Mouse (Mus musculus) layer of hippocampus, adult 2 months (tissue): ENCODE measurements around the gene Prkce. TPM values are rescaled to one million over a fixed set of nuclear protein-coding genes. Genes with fewer than 3 reads are reported as not detected.

Source experiments
- DNase-seq, 2 experiments: peaks; one replicate each; pipeline ENCODE4 v3.0.0; 2022; ENCODE audit warnings: low spot score in 2 of 2
- H3K27ac ChIP-seq: fragments of 200-600 bp; 2 replicates; pipeline ENCODE4 v1.8.1; 2022
- H3K4me3 ChIP-seq: fragments of 200-600 bp; 2 replicates; pipeline ENCODE4 v1.8.1; 2022; ENCODE audit warnings: mild to moderate bottlenecking
- CTCF ChIP-seq: fragments of 200-600 bp; conservative IDR thresholded peaks from 2 replicates; pipeline ENCODE4 v1.8.1; 2022; ENCODE audit warnings: antibody characterized with exemption, mild to moderate bottlenecking, moderate library complexity
- total RNA-seq, 2 experiments: library from RNA; stranded (reverse); gene quantifications; 2 replicates each; pipeline ENCODE4 v1.2.3; 2021

Gene Prkce
- total RNA-seq, 2 experiments from 2014 or later = 422 to 451 TPM

DNA sequence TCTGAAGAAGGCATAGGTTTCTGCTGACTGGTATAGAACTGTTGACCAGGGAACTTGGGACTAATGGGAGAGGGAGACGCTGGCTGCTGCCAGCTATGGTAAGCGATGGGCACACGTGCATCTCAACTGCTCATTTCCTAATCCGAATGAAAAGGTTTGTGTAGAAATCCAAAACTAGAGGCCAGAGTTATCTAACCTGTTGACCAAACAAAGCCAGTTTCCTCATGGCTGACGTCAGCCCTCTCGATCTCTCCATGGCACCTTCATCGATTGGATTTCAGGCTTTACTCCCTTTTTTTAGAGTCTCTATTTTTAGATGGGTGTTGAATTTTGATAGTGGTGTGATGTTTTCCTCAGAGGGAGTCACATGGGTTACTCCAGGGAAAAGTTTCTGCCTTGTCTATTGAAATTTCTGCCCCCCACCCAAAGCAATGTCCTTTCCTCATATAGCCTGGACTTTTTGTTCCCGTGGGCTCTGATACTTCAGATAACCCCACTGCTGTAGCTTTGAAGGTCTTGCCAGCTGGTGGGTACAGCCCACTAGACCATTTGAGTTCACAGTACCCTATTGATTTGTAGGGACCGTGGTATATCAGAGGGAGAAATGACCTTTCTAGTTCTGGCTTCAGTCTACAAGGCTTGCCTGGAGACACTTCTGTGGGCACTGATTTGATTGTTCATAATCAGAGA, 335.8 kb downstream of the Prkce start:
- H3K27ac ChIP-seq = no peak overlapping the region
- DNase-seq = no peak
- no peak for TF ChIP-seq CTCF
- H3K4me3 ChIP-seq = no peak overlapping the region

DNA sequence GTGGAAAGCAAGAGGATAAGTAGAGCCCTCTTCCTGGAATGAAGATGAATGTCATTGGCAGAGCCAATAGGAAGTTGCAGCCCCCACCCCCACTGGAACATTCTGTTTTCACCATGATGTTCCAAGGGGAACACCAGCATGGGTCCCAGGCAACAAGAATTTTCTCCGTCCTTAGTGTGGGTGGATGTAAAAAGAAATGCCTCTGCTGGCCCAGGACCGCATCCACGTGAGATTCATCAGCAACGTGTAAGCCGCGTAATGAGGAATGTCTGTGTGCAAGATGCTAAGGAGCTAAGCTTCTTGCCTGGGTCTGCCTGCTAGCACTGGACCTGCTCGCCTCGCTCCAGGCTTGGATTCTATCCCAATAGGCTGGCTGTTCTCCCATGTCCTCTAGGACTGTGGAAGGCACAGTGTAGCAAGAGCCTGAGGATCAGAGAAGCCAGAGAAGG, 337.6 kb downstream of the Prkce start, which contains the start of gene Gm10309:
Gene Gm10309 (minus strand): TSS at position 50 of the 449 bp plus-strand sequence.
- H3K4me3 ChIP-seq = no peak within 1 kb of the TSS
- TF ChIP-seq CTCF = no peak
- H3K27ac ChIP-seq = peak within 1 kb of the TSS; percentile 60; the same call in 1 of the 2 replicates
- DNase-seq = peak; percentile 34 to 43

DNA sequence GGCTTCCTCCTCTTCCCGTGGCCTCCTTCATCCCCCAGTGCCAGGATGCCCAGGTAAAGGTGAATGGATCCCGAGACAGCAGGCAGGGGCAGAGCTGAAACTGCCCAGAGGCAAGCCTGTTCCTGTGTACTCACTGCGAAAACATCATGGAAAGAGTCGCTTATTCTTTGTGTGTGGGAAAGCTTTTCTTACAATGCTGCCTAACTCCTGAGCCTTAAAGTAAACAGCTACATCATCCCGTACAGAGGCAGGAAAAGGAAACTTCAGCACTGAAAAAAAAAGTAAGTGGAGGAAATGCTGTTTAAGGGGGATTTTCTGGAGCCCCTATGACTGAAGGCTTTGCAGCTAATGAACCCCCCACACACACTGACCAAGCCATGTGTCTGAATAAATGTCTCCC, 339.3 kb downstream of the Prkce start:
- Histone ChIP-seq H3K4me3 (no peak overlapping the region), H3K27ac (peak overlapping the region; percentile 67)
- TF ChIP-seq CTCF = no peak
- DNase-seq = no peak

GRCm38 (mm10) chr17:86507342-86508211, 340.0 kb downstream of the Prkce start:
- no peak for DNase-seq
- Histone ChIP-seq H3K4me3 (no peak overlapping the region), H3K27ac (peak overlapping the region; percentile 67)
- no peak for TF ChIP-seq CTCF

DNA sequence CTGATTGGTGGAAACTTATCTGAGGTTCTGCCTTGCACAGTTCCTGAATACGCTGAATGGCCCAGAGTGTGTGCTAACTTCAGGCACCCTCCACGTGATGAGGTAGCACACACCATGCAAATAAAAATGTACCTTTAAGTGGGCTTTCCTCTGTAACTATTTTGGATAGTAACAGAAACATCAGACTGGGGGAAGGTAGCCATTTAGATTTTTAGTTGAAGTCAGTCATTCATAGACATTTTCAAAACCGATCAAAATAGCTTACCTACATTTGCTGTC, 340.6 kb downstream of the Prkce start:
- H3K27ac ChIP-seq = no peak overlapping the region
- DNase-seq = no peak
- TF ChIP-seq CTCF = no peak
- no peak overlapping the region for H3K4me3 ChIP-seq

GRCm38 (mm10) chr17:86509871-86510270, 342.3 kb downstream of the Prkce start:
- Histone ChIP-seq H3K4me3 (no peak overlapping the region), H3K27ac (peak overlapping the region; percentile 7; the same call in 1 of the 2 replicates)
- no peak for TF ChIP-seq CTCF
- no peak for DNase-seq

- DNase-seq = no peak
- no peak overlapping the region for H3K4me3 ChIP-seq
- H3K27ac ChIP-seq = no peak overlapping the region
- no peak for TF ChIP-seq CTCF
These were observed 347.5 kb downstream of the Prkce start for GRCm38 (mm10) chr17:86514974-86515620.

- Histone ChIP-seq H3K4me3 (no peak overlapping the region), H3K27ac (0 out of 2 replicates have a peak overlapping the region, but pooled peaks have one; percentile 14)
- DNase-seq = no peak
- TF ChIP-seq CTCF = no peak
These were observed 349.0 kb downstream of the Prkce start for GRCm38 (mm10) chr17:86516630-86517029.

- Histone ChIP-seq H3K4me3 (no peak overlapping the region), H3K27ac (no peak overlapping the region)
- no peak for DNase-seq
- peak; percentile 57 for TF ChIP-seq CTCF
These were observed 351.0 kb downstream of the Prkce start for GRCm38 (mm10) chr17:86518604-86519003.

DNA sequence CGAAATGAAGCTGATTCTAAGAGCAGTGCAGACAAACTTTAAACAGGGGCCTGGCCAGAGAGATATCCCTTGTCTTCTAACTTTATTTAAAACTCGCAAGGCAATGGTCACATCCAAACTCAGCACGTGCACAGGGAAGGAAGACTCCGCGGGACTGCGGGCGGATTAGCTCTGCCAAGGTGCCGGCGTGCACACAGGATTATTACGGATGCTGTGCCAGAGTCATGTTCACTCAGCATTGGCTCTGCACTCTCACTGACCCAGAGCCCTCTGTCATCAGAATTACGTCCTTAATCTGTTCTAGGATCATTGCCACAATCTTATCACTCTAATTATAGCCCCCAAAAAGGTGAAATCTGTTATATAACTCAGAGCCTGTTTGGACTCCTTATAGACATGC, 353.7 kb downstream of the Prkce start:
- Histone ChIP-seq H3K4me3 (no peak overlapping the region), H3K27ac (no peak overlapping the region)
- no peak for DNase-seq
- no peak for TF ChIP-seq CTCF

- no peak for DNase-seq
- no peak overlapping the region for H3K4me3 ChIP-seq
- H3K27ac ChIP-seq = no peak overlapping the region
- TF ChIP-seq CTCF = no peak
These were observed 355.1 kb downstream of the Prkce start for GRCm38 (mm10) chr17:86522649-86523048.

GRCm38 (mm10) chr17:86523374-86523773, 355.8 kb downstream of the Prkce start:
- no peak for DNase-seq
- Histone ChIP-seq H3K27ac (no peak overlapping the region), H3K4me3 (no peak overlapping the region)
- TF ChIP-seq CTCF = no peak

DNA sequence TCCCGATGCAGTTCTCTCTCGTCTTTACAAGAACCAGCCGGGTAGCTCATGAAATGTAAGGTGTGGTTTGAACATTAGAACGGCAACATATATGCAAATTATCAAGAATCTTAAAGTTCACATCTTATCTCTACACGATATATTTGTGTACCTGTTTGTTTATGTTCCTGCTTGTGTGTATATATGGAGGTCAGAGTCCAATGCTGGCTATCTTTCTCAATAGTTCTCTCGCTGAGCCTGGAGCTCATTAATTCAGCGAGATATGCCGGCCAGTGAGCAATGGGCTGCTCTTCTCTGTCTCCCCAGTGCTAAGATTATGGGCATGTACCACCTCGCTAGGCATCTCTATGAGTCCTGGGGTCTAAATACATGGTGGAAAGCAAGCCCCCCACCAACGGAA, 356.3 kb downstream of the Prkce start:
- TF ChIP-seq CTCF = no peak
- DNase-seq = no peak

GRCm38 (mm10) chr17:86525075-86525474, 357.5 kb downstream of the Prkce start:
- no peak for TF ChIP-seq CTCF

More for the DNA sequence above, 356.3 kb downstream of the Prkce start:
- Histone ChIP-seq H3K27ac (no peak overlapping the region), H3K4me3 (no peak overlapping the region)

More at GRCm38 (mm10) chr17:86525075-86525474, 357.5 kb downstream of the Prkce start:
- no peak overlapping the region for H3K27ac ChIP-seq
- DNase-seq = no peak
- no peak overlapping the region for H3K4me3 ChIP-seq
